Mouse (Mus musculus) stomach, embryonic 14.5 days (tissue): ENCODE data around the gene Fbxo6. TPM values are rescaled to one million over a fixed set of nuclear protein-coding genes. Genes with fewer than 3 reads are reported as not detected.
A peak's percentile ranks its signal among the peaks of the same experiment; 100 is the strongest.

Source experiments
- ATAC-seq: fragments of 200-750 bp; cut with Nextera tagmentation; 2 replicates; pipeline ENCODE4 v1.8.0; 2017; ENCODE audit warnings: low read depth, moderate TSS enrichment; ENCODE audit not compliant: insufficient number of reproducible peaks, insufficient read depth, low FRiP score
- H3K27ac ChIP-seq: fragments of 300-500 bp; sonication (generic); 2 replicates; pipeline ENCODE4 v1.5.1; 2014; ENCODE audit warnings: mild to moderate bottlenecking, low read length, moderate library complexity, mixed read lengths
- H3K27me3 ChIP-seq: fragments of 300-500 bp; sonication (generic); 2 replicates; pipeline ENCODE4 v1.6.1; 2014; ENCODE audit warnings: low read length, control low read depth, mixed read lengths; ENCODE audit not compliant: control insufficient read depth, insufficient read depth
- H3K36me3 ChIP-seq: fragments of 300-500 bp; sonication (generic); 2 replicates; pipeline ENCODE4 v1.6.1; 2014; ENCODE audit warnings: mild to moderate bottlenecking, control low read depth, low read length, moderate library complexity, mixed read lengths; ENCODE audit not compliant: control insufficient read depth, insufficient read depth
- H3K4me1 ChIP-seq: fragments of 300-500 bp; sonication (generic); 2 replicates; pipeline ENCODE4 v1.6.1; 2014; ENCODE audit warnings: low read length, control low read depth, mixed read lengths; ENCODE audit not compliant: control insufficient read depth, insufficient read depth
- H3K4me2 ChIP-seq: fragments of 300-500 bp; sonication (generic); replicated peaks from 2 replicates; pipeline ENCODE4 v1.6.1; 2014; ENCODE audit warnings: low read depth, low read length, control low read depth
- H3K4me3 ChIP-seq: fragments of 300-500 bp; sonication (generic); 2 replicates; pipeline ENCODE4 v1.5.1; 2014; ENCODE audit warnings: low read depth, low read length, control low read depth
- H3K9ac ChIP-seq: fragments of 300-500 bp; sonication (generic); replicated peaks from 2 replicates; pipeline ENCODE4 v1.6.1; 2014; ENCODE audit warnings: low read depth, mild to moderate bottlenecking, control low read depth, low read length, moderate library complexity, mixed read lengths
- H3K9me3 ChIP-seq: fragments of 300-500 bp; sonication (generic); 2 replicates; pipeline ENCODE4 v1.6.1; 2016; ENCODE audit warnings: low read depth, low read length, control low read depth; ENCODE audit not compliant: control insufficient read depth
- WGBS: fragments of 180-500 bp; shearing (Covaris S2); extraction: QIAGEN DNeasy Blood & Tissue Kit; methylation state at CpG from one replicate; pipeline ENCODE4 v1.1.7; 2014; 5-methylcytosine and 5-hydroxymethylcytosine counted together
- microRNA-seq: library from miRNA; unstranded; fragments of <30 nt; microRNA quantifications from one replicate; pipeline ENCODE4, GENCODE M21; 2016
- polyA plus RNA-seq: library from polyadenylated mRNA; unstranded; fragments of >200 nt; fragmentation: Nextera tagmentation; extraction: Ambion mirVana; gene quantifications from 2 replicates; pipeline ENCODE4 v1.2.1, GENCODE M21; 2014

Gene Fbxo6
- polyA plus RNA-seq, 1 experiment from 2014 or later: 17.6 TPM

- peak; percentile 60 for ATAC-seq
- H3K4me1 ChIP-seq: no peaks in the 10 kb centered on the region
- no peaks in the 10 kb centered on the region for H3K27me3 ChIP-seq
- no peak overlapping the region for H3K27ac ChIP-seq
- H3K4me2 ChIP-seq: peak overlapping the region; percentile 37
- no peaks in the 10 kb centered on the region for H3K36me3 ChIP-seq
- 16% methylated on average over 29 of the region's 29 CpGs for WGBS
- H3K9me3 ChIP-seq: no peaks in the 10 kb centered on the region
- H3K4me3 ChIP-seq: 0 out of 2 replicates have a peak overlapping the region, but pooled peaks have one; percentile 7
- H3K9ac ChIP-seq: no peak overlapping the region
Observed at GRCm38 (mm10) chr4:148101801-148102527, 50.0 kb downstream of the Fbxo6 start.

GRCm38 (mm10) chr4:148098666-148099065, 53.3 kb downstream of the Fbxo6 start:
- Histone ChIP-seq H3K4me2 (no peak overlapping the region), H3K36me3 (no peaks in the 10 kb centered on the region), H3K27ac (no peak overlapping the region), H3K4me3 (no peak overlapping the region), H3K27me3 (no peaks in the 10 kb centered on the region), H3K9me3 (no peaks in the 10 kb centered on the region), H3K9ac (no peak overlapping the region), H3K4me1 (no peaks in the 10 kb centered on the region)
- no peak for ATAC-seq
- 66% methylated on average over 3 of the region's 3 CpGs for WGBS

- ATAC-seq: no peak
- Histone ChIP-seq H3K9ac (no peak overlapping the region), H3K27me3 (no peaks in the 10 kb centered on the region), H3K9me3 (no peaks in the 10 kb centered on the region), H3K4me3 (no peak overlapping the region), H3K4me1 (no peaks in the 10 kb centered on the region), H3K27ac (no peak overlapping the region), H3K36me3 (no peaks in the 10 kb centered on the region), H3K4me2 (no peak overlapping the region)
- WGBS: 93% methylated on average over 2 of the region's 2 CpGs
Observed at GRCm38 (mm10) chr4:148097936-148098335, 54.0 kb downstream of the Fbxo6 start.

Small RNA genes within 50 kb of the gene (microRNA-seq; reads per million reads assigned to microRNA genes)
- gene Mir7022: not detected

Other genes starting within 250 kb of the Fbxo6 start
- 26.5 and 29.8 TPM in 2 replicates for gene Mfn2, start 247.4 kb downstream of the Fbxo6 start, polyA plus RNA-seq
- gene Plod1, start 215.4 kb downstream of the Fbxo6 start, polyA plus RNA-seq: 53.0 and 56.0 TPM in 2 replicates
- gene 2510039O18Rik, start 211.2 kb downstream of the Fbxo6 start, polyA plus RNA-seq: 17.6 and 20.0 TPM in 2 replicates
- gene Nppb, start 166.4 kb downstream of the Fbxo6 start, polyA plus RNA-seq: not detected in 2 replicates
- gene Nppa, start 151.4 kb downstream of the Fbxo6 start, polyA plus RNA-seq: 1.2 and 2.3 TPM in 2 replicates
- 6.2 and 6.6 TPM in 2 replicates for gene Clcn6, start 113.3 kb downstream of the Fbxo6 start, polyA plus RNA-seq
- gene Mthfr, start 113.1 kb downstream of the Fbxo6 start, polyA plus RNA-seq: 18.0 and 18.4 TPM in 2 replicates
- gene Agtrap, start 64.1 kb downstream of the Fbxo6 start, polyA plus RNA-seq: 12.8 and 13.3 TPM in 2 replicates
- gene Mad2l2, start 21.8 kb downstream of the Fbxo6 start, polyA plus RNA-seq: 51.2 and 54.7 TPM in 2 replicates
- gene Draxin, start 21.4 kb downstream of the Fbxo6 start, polyA plus RNA-seq: 0.07 and 0.20 TPM in 2 replicates
- 11.9 and 14.2 TPM in 2 replicates for gene Fbxo44, start 8.3 kb upstream of the Fbxo6 start, polyA plus RNA-seq
- gene Fbxo2, start 8.5 kb upstream of the Fbxo6 start, polyA plus RNA-seq: 1.3 and 1.7 TPM in 2 replicates
- 0.12 and 0.24 TPM in 2 replicates for gene Disp3, start 135.8 kb upstream of the Fbxo6 start, polyA plus RNA-seq